Mouse (Mus musculus) lung, adult 2 months (tissue): ENCODE data around the gene Ptpra.

Experiments used
- CTCF ChIP-seq: fragments of 200-500 bp; IDR thresholded peaks from 2 replicates; pipeline ENCODE4 v1.5.1; 2011; ENCODE audit warnings: mild to moderate bottlenecking, low read length, control low read depth; ENCODE audit not compliant: insufficient read depth
- POLR2A ChIP-seq: fragments of 200-500 bp; IDR thresholded peaks from 2 replicates; pipeline ENCODE4 v1.6.1; 2011; ENCODE audit warnings: low read depth, mild to moderate bottlenecking, control low read depth, low read length, borderline replicate concordance; ENCODE audit errors: extremely low read depth

DNA sequence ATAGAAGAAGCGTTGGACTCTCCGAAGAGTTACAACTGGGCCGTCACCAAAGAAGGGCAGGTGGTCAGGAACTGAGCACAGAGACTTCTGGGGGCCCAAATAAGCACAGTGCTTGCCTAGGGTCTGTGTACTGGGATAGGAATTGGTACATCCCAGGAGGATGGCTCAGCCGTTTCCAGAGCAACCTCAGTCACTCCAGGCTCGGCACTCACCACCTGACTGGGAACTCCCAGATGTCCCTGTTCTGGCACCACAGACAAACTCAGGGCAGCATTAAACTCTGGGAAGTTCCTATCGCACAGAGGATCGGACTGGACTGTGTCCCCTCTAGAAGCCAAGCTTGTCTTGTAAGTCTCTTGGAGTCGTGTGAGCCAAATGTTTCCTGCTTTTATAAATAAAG, 114.9 kb downstream of the Ptpra start:
- no peak for TF ChIP-seq CTCF
- TF ChIP-seq POLR2A = no peak
